Mouse (Mus musculus) stomach, embryonic 16.5 days (tissue): Measurements from ENCODE around the gene BC030499. TPM values are rescaled to one million over a fixed set of nuclear protein-coding genes. Genes with fewer than 3 reads are reported as not detected.
A peak's percentile ranks its signal among the peaks of the same experiment; 100 is the strongest.

Source experiments
- ATAC-seq: fragments of 200-750 bp; cut with Nextera tagmentation; 2 replicates; pipeline ENCODE4 v1.8.0; 2017; ENCODE audit warnings: moderate number of reproducible peaks, moderate TSS enrichment; ENCODE audit not compliant: insufficient read depth, low FRiP score
- H3K27ac ChIP-seq: fragments of 300-500 bp; sonication (generic); 2 replicates; pipeline ENCODE4 v1.5.1; 2014; ENCODE audit warnings: low read length
- H3K27me3 ChIP-seq: fragments of 300-500 bp; sonication (generic); 2 replicates; pipeline ENCODE4 v1.6.1; 2014; ENCODE audit warnings: low read length, control low read depth, mixed read lengths; ENCODE audit not compliant: control insufficient read depth, insufficient read depth
- H3K36me3 ChIP-seq: fragments of 300-500 bp; sonication (generic); 2 replicates; pipeline ENCODE4 v1.6.1; 2014; ENCODE audit warnings: low read length; ENCODE audit not compliant: control insufficient read depth, insufficient read depth
- H3K4me1 ChIP-seq: fragments of 300-500 bp; sonication (generic); 2 replicates; pipeline ENCODE4 v1.6.1; 2014; ENCODE audit warnings: low read length, control low read depth, mixed read lengths; ENCODE audit not compliant: control insufficient read depth, insufficient read depth
- H3K4me2 ChIP-seq: fragments of 300-500 bp; sonication (generic); 2 replicates; pipeline ENCODE4 v1.6.1; 2014; ENCODE audit warnings: low read depth, low read length, mixed read lengths
- H3K4me3 ChIP-seq: fragments of 300-500 bp; sonication (generic); replicated peaks from 2 replicates; pipeline ENCODE4 v1.5.1; 2014; ENCODE audit warnings: mild to moderate bottlenecking, low read length
- H3K9ac ChIP-seq: fragments of 300-500 bp; sonication (generic); 2 replicates; pipeline ENCODE4 v1.6.1; 2014; ENCODE audit warnings: low read length
- H3K9me3 ChIP-seq: fragments of 300-500 bp; sonication (generic); replicated peaks from 2 replicates; pipeline ENCODE4 v1.6.1; 2016; ENCODE audit warnings: low read length, control low read depth; ENCODE audit not compliant: control insufficient read depth
- WGBS: fragments of 180-500 bp; shearing (Covaris S2); extraction: QIAGEN DNeasy Blood & Tissue Kit; methylation state at CpG from one replicate; pipeline ENCODE4 v1.1.7; 2014; 5-methylcytosine and 5-hydroxymethylcytosine counted together
- polyA plus RNA-seq: library from polyadenylated mRNA; unstranded; fragments of >200 nt; fragmentation: Nextera tagmentation; extraction: Ambion mirVana; gene quantifications from 2 replicates; pipeline ENCODE4 v1.2.1, GENCODE M21; 2015

BC030499 gene
- polyA plus RNA-seq, 1 experiment from 2014 or later: 0.17 TPM

GRCm38 (mm10) chr11:78294585-78294984 is 3.9 kb downstream of the BC030499 start:
- no peaks in the 10 kb centered on the region for H3K27me3 ChIP-seq
- no peak overlapping the region for H3K27ac ChIP-seq
- no peak overlapping the region for H3K4me3 ChIP-seq
- H3K9me3 ChIP-seq: no peaks in the 10 kb centered on the region
- H3K4me1 ChIP-seq: no peaks in the 10 kb centered on the region
- H3K9ac ChIP-seq: no peak overlapping the region
- 0 out of 2 replicates have a peak, but pooled peaks cover 5% of the 10 kb centered on the region for H3K36me3 ChIP-seq
- WGBS: 89% methylated on average over 6 of the region's 6 CpGs
- no peak for ATAC-seq
- no peak overlapping the region for H3K4me2 ChIP-seq

DNA sequence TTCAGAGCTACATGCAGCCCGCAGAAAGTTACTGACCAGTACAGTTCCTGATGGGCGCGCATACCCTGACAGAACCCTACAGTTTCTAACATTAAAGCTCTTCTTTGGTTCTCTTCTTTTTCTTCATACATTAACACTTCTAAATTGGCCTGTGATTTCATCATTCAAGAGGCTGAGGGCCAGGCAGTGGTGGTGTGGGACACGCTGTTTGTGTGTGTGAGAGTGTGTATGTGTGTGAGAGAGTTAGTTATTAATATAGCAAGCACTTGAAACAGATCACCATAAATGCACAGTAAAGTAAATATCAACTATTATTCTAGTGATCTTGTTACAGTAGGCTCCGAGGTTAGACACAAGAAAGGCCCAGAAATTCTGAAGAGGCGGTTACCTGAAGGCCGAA is 10.3 kb downstream of the BC030499 start:
- Histone ChIP-seq H3K27me3 (no peaks in the 10 kb centered on the region), H3K4me1 (0 out of 2 replicates have a peak, but pooled peaks cover 5% of the 10 kb centered on the region), H3K9me3 (no peaks in the 10 kb centered on the region), H3K4me3 (peak overlapping the region; percentile 82), H3K36me3 (peaks cover 4% of the 10 kb centered on the region), H3K27ac (peak overlapping the region; percentile 53; the same call in 1 of the 2 replicates), H3K4me2 (peak overlapping the region; percentile 79), H3K9ac (peak overlapping the region; percentile 82)
- no peak for ATAC-seq
- WGBS: 66% methylated on average over 7 of the region's 7 CpGs

DNA sequence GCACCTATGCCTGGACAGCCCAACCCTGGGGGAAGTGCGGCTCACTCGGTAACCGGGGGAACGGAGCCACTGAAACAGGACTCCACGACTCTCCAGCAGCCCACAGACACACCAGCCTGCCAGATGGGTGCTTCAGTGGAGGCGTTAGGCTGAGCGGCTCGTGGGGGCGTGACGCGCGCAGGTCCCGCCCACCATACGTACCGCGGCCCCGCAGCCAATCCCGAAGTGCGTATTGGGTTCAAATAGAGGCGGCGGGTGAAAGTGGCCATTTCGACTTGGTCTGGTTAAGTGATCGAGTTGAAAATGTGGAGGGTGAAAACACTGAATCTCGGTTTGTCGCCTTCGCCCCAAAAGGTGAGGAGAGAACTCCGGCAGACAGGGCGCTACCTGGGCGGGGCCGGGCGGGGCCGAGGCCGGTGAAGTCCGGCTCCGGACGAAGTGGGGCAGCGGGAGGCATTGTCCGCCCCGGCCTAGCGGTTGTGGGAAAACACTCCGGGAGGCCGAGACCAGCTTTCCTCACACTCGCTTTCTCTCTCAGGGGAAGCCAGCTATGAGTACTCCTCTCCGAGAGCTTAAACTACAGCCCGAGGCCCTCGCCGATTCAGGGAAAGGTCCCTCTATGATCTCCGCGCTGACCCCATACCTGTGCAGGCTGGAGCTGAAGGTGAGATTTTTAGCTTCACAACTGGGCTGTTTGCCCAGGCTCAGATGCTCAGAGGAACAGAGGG is 10.9 kb downstream of the BC030499 start, which contains the start of gene Spag5:
Gene Spag5 (plus strand): TSS at position 173 of the 728 bp plus-strand sequence.
- WGBS: under 1% methylated on average over 49 of the region's 49 CpGs
- Histone ChIP-seq H3K4me2 (peak within 1 kb of the TSS; percentile 79), H3K27ac (peak within 1 kb of the TSS; percentile 53; the same call in 1 of the 2 replicates), H3K4me1 (0 out of 2 replicates have a peak, but pooled peaks cover 5% of the 10 kb centered on the region), H3K27me3 (no peaks in the 10 kb centered on the region), H3K36me3 (peaks cover 4% of the 10 kb centered on the region), H3K4me3 (peak within 1 kb of the TSS; percentile 82), H3K9ac (peak within 1 kb of the TSS; percentile 82), H3K9me3 (no peaks in the 10 kb centered on the region)
- peak; percentile 100 for ATAC-seq

DNA sequence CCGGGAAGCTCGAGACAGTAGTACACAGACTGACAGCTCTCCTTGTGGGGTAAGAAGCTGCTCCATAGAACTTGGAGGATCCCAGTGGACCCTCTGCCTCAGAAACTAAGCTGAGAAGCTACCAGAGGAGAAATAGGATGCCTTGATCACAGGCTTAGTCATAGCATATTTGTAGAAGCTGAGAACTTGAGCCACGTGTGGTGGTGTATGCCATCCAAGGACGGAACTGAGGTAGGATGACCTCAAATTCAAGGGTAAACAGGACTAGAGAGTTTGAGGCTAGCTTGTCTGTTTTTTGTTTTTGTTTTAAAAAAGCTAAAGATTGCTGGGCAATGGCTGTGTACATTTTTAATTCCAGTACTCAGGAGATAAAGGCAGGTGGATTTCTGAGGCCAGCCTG is 14.6 kb downstream of the BC030499 start:
- Histone ChIP-seq H3K36me3 (peaks cover 8% of the 10 kb centered on the region), H3K4me1 (0 out of 2 replicates have a peak, but pooled peaks cover 5% of the 10 kb centered on the region), H3K9ac (peak overlapping the region; percentile 29; the same call in 1 of the 2 replicates), H3K27me3 (no peaks in the 10 kb centered on the region), H3K4me2 (no peak overlapping the region), H3K4me3 (no peak overlapping the region), H3K27ac (no peak overlapping the region), H3K9me3 (no peaks in the 10 kb centered on the region)
- no peak for ATAC-seq
- 84% methylated on average over 4 of the region's 4 CpGs for WGBS

GRCm38 (mm10) chr11:78310861-78311511 is 20.3 kb downstream of the BC030499 start:
- Histone ChIP-seq H3K9me3 (no peaks in the 10 kb centered on the region), H3K4me3 (no peak overlapping the region), H3K27ac (no peak overlapping the region), H3K9ac (no peak overlapping the region), H3K27me3 (no peaks in the 10 kb centered on the region), H3K36me3 (peaks cover 4% of the 10 kb centered on the region; the same call in 1 of the 2 replicates), H3K4me1 (no peaks in the 10 kb centered on the region), H3K4me2 (no peak overlapping the region)
- no peak for ATAC-seq
- whole genome bisulfite sequencing: 91% methylated on average over 8 of the region's 8 CpGs

DNA sequence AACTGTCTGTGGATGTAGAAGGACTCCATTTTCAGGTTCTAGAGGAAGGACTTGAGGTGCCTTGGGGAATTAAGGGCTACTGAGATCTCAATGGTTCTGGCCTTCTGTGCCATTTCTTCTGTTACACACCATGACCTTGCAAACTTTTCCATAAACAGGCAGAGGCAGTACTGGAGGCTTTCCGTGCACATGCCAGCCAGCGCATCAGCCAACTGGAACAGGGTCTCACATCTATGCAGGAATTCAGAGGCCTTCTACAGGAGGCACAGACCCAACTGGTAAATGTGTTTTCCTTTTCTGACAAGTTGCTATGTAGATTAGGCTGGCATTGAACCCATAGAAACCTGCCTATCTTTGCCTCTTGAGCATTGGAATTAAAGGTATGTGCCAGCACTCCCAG is 23.0 kb downstream of the BC030499 start:
- no peak overlapping the region for H3K4me2 ChIP-seq
- WGBS: 92% methylated on average over 2 of the region's 2 CpGs
- no peak overlapping the region for H3K4me3 ChIP-seq
- no peak overlapping the region for H3K27ac ChIP-seq
- no peak for ATAC-seq
- H3K9ac ChIP-seq: no peak overlapping the region
- peaks cover 14% of the 10 kb centered on the region for H3K36me3 ChIP-seq
- no peaks in the 10 kb centered on the region for H3K4me1 ChIP-seq
- H3K27me3 ChIP-seq: no peaks in the 10 kb centered on the region
- H3K9me3 ChIP-seq: no peaks in the 10 kb centered on the region

DNA sequence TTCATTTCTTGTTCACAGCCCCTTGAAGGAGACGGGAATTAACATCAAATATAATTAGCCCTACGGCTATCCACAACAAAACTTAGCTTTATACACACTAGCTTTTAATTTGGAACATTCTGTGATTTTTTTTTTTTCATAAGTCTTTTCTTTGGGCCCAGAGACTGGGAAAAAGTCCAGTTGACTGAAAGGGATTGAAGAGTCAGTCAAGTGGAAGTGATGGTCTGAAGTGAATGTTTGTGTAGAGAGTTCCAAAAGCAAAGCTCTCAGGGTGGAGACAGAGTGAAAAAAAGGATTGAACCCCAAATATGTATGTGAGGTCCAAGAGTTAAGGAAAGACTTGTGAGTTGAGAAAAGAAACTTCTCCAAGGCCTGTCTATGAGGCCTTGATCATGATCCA is 27.8 kb downstream of the BC030499 start:
- Histone ChIP-seq H3K4me2 (no peak overlapping the region), H3K27ac (no peak overlapping the region), H3K9me3 (no peaks in the 10 kb centered on the region), H3K9ac (no peak overlapping the region), H3K36me3 (peaks cover 24% of the 10 kb centered on the region; the same call in 1 of the 2 replicates), H3K4me1 (peaks cover 13% of the 10 kb centered on the region; the same call in 1 of the 2 replicates), H3K4me3 (no peak overlapping the region), H3K27me3 (no peaks in the 10 kb centered on the region)
- no peak for ATAC-seq
- WGBS: 93% methylated on average over 2 of the region's 2 CpGs

- Histone ChIP-seq H3K9ac (no peak overlapping the region), H3K27ac (peak overlapping the region; percentile 74), H3K9me3 (no peaks in the 10 kb centered on the region), H3K36me3 (peaks cover 15% of the 10 kb centered on the region; the same call in 1 of the 2 replicates), H3K27me3 (no peaks in the 10 kb centered on the region), H3K4me3 (no peak overlapping the region), H3K4me2 (peak overlapping the region; percentile 43; the same call in 1 of the 2 replicates), H3K4me1 (peaks cover 13% of the 10 kb centered on the region; the same call in 1 of the 2 replicates)
- WGBS: 38% methylated on average over 2 of the region's 2 CpGs
- no peak for ATAC-seq
Observed at GRCm38 (mm10) chr11:78322076-78322831, 31.6 kb downstream of the BC030499 start.
